Mouse (Mus musculus) limb, embryonic 14.5 days (tissue): ENCODE measurements around the gene Lrrc17. TPM values are rescaled to one million over a fixed set of nuclear protein-coding genes. Genes with fewer than 3 reads are reported as not detected.

Experiments
- ATAC-seq: fragments of 200-750 bp; cut with Nextera tagmentation; 2 replicates; pipeline ENCODE4 v1.8.0; 2017; ENCODE audit warnings: low read depth, moderate number of reproducible peaks, moderate TSS enrichment; ENCODE audit not compliant: low FRiP score
- DNase-seq: peaks from one replicate; pipeline ENCODE4 v3.0.0-alpha.2; 2015; ENCODE audit warnings: low spot score
- H3K27ac ChIP-seq: fragments of 300-500 bp; sonication (generic); replicated peaks from 2 replicates; pipeline ENCODE4 v1.5.1; 2014; ENCODE audit warnings: low read depth, mild to moderate bottlenecking, low read length, moderate library complexity, mixed read lengths
- H3K27me3 ChIP-seq: fragments of 300-500 bp; sonication (generic); 2 replicates; pipeline ENCODE4 v1.6.1; 2014; ENCODE audit warnings: low read length, mixed read lengths; ENCODE audit not compliant: control insufficient read depth, insufficient read depth
- H3K36me3 ChIP-seq: fragments of 300-500 bp; sonication (generic); 2 replicates; pipeline ENCODE4 v1.6.1; 2014; ENCODE audit warnings: mild to moderate bottlenecking, low read length, moderate library complexity, mixed read lengths; ENCODE audit not compliant: control insufficient read depth, insufficient read depth
- H3K4me1 ChIP-seq: fragments of 300-500 bp; sonication (generic); 2 replicates; pipeline ENCODE4 v1.6.1; 2014; ENCODE audit warnings: antibody characterized with exemption, low read length, mixed read lengths; ENCODE audit not compliant: control insufficient read depth, insufficient read depth
- H3K4me2 ChIP-seq: fragments of 300-500 bp; sonication (generic); replicated peaks from 2 replicates; pipeline ENCODE4 v1.6.1; 2014; ENCODE audit warnings: low read depth, mild to moderate bottlenecking, low read length, moderate library complexity; ENCODE audit not compliant: severe bottlenecking
- H3K4me3 ChIP-seq: fragments of 300-500 bp; sonication (generic); replicated peaks from 2 replicates; pipeline ENCODE4 v1.5.1; 2014; ENCODE audit warnings: low read length
- H3K9ac ChIP-seq: fragments of 300-500 bp; sonication (generic); 2 replicates; pipeline ENCODE4 v1.6.1; 2014; ENCODE audit warnings: mild to moderate bottlenecking, low read depth, low read length, moderate library complexity; ENCODE audit not compliant: severe bottlenecking
- H3K9me3 ChIP-seq: fragments of 300-500 bp; sonication (generic); 2 replicates; pipeline ENCODE4 v1.6.1; 2016; ENCODE audit warnings: low read length; ENCODE audit not compliant: control insufficient read depth
- POLR2A ChIP-seq: fragments of 200-500 bp; IDR thresholded peaks from 2 replicates; pipeline ENCODE4 v1.8.0; 2012; ENCODE audit warnings: inconsistent platforms, mild to moderate bottlenecking, moderate library complexity, borderline replicate concordance; ENCODE audit not compliant: insufficient read depth, insufficient read length; ENCODE audit errors: extremely low read depth
- WGBS: fragments of 180-500 bp; shearing (Covaris S2); extraction: QIAGEN DNeasy Blood & Tissue Kit; methylation state at CpG from one replicate; pipeline ENCODE4 v1.1.7; 2014; 5-methylcytosine and 5-hydroxymethylcytosine counted together
- polyA plus RNA-seq, 2 experiments: library from polyadenylated mRNA; depleted of rRNA in 1 of 2; stranded (reverse) in 1 of 2; unstranded in 1 of 2; fragments of >200 nt; fragmentation: Nextera tagmentation in 1 of 2; extraction: Ambion mirVana in 1 of 2; gene quantifications; 2 replicates each; pipeline versions ENCODE4 v1.2.1 to v1.2.3; 2012 to 2014

Lrrc17 gene
- polyA plus RNA-seq, 2 experiments: 102 to 116 TPM

- Histone ChIP-seq H3K9ac (no peak overlapping the region), H3K4me3 (no peak overlapping the region), H3K4me1 (no peaks in the 10 kb centered on the region), H3K9me3 (no peaks in the 10 kb centered on the region), H3K27me3 (no peaks in the 10 kb centered on the region), H3K4me2 (no peak overlapping the region), H3K27ac (no peak overlapping the region), H3K36me3 (no peaks in the 10 kb centered on the region)
- DNase-seq: no peak
- no peak for TF ChIP-seq POLR2A
- 81% methylated on average over 11 of the region's 11 CpGs for WGBS
- ATAC-seq: no peak
These were observed 16.4 kb upstream of the Lrrc17 start for GRCm38 (mm10) chr5:21526835-21527485.

- no peak for DNase-seq
- no peak overlapping the region for H3K4me2 ChIP-seq
- H3K36me3 ChIP-seq: no peaks in the 10 kb centered on the region
- no peaks in the 10 kb centered on the region for H3K4me1 ChIP-seq
- H3K4me3 ChIP-seq: no peak overlapping the region
- H3K27ac ChIP-seq: no peak overlapping the region
- no peak overlapping the region for H3K9ac ChIP-seq
- no peak for ATAC-seq
- WGBS: 75% methylated on average over 4 of the region's 4 CpGs
- no peaks in the 10 kb centered on the region for H3K9me3 ChIP-seq
- H3K27me3 ChIP-seq: no peaks in the 10 kb centered on the region
- TF ChIP-seq POLR2A: no peak
These were observed 15.9 kb upstream of the Lrrc17 start for GRCm38 (mm10) chr5:21527488-21527911.

GRCm38 (mm10) chr5:21528068-21528842 is 15.1 kb upstream of the Lrrc17 start:
- ATAC-seq: no peak
- 84% methylated on average over 15 of the region's 15 CpGs for WGBS
- H3K27ac ChIP-seq: no peak overlapping the region

GRCm38 (mm10) chr5:21529110-21529720 is 14.1 kb upstream of the Lrrc17 start:
- TF ChIP-seq POLR2A: no peak
- WGBS: 89% methylated on average over 8 of the region's 8 CpGs

More at GRCm38 (mm10) chr5:21528068-21528842, 15.1 kb upstream of the Lrrc17 start:
- no peaks in the 10 kb centered on the region for H3K9me3 ChIP-seq
- no peak overlapping the region for H3K4me2 ChIP-seq
- peak; percentile 53 for DNase-seq
- no peaks in the 10 kb centered on the region for H3K36me3 ChIP-seq
- no peak overlapping the region for H3K9ac ChIP-seq
- no peak for TF ChIP-seq POLR2A
- no peaks in the 10 kb centered on the region for H3K27me3 ChIP-seq
- no peak overlapping the region for H3K4me3 ChIP-seq
- H3K4me1 ChIP-seq: no peaks in the 10 kb centered on the region

GRCm38 (mm10) chr5:21532126-21532525 is 11.2 kb upstream of the Lrrc17 start:
- DNase-seq (no peak), ATAC-seq (no peak)
- Histone ChIP-seq H3K9me3 (no peaks in the 10 kb centered on the region), H3K4me2 (no peak overlapping the region), H3K4me3 (no peak overlapping the region), H3K4me1 (no peaks in the 10 kb centered on the region), H3K36me3 (no peaks in the 10 kb centered on the region), H3K27me3 (no peaks in the 10 kb centered on the region), H3K9ac (no peak overlapping the region), H3K27ac (no peak overlapping the region)
- TF ChIP-seq POLR2A: no peak
- WGBS: 85% methylated on average over 2 of the region's 2 CpGs

More at GRCm38 (mm10) chr5:21529110-21529720, 14.1 kb upstream of the Lrrc17 start:
- Histone ChIP-seq H3K36me3 (no peaks in the 10 kb centered on the region), H3K9ac (no peak overlapping the region), H3K27me3 (no peaks in the 10 kb centered on the region), H3K4me1 (no peaks in the 10 kb centered on the region), H3K4me3 (no peak overlapping the region), H3K27ac (no peak overlapping the region), H3K9me3 (no peaks in the 10 kb centered on the region), H3K4me2 (no peak overlapping the region)
- DNase-seq (no peak), ATAC-seq (no peak)
